Mouse (Mus musculus) brain, embryonic 14.5 days (tissue): ENCODE measurements at regions not wholly inside any gene's neighbourhood (a gene's known extent, or its start where the extent isn't known, plus 50 kb on each side); places are given as distances from the start of the nearest gene placed in this dataset.

ENCODE experiments used
- DNase-seq: peaks from one replicate; pipeline ENCODE4 v3.0.0-alpha.2; 2011; ENCODE audit warnings: low read depth
- CTCF ChIP-seq: fragments of 200-500 bp; IDR thresholded peaks from 2 replicates; pipeline ENCODE4 v1.5.1; 2012; ENCODE audit warnings: inconsistent platforms, mild to moderate bottlenecking, moderate library complexity, borderline replicate concordance; ENCODE audit not compliant: insufficient read depth, insufficient read length; ENCODE audit errors: extremely low read depth
- POLR2A ChIP-seq: fragments of 200-500 bp; IDR thresholded peaks from 2 replicates; pipeline ENCODE4 v1.6.1; 2012; ENCODE audit warnings: mild to moderate bottlenecking, inconsistent platforms, borderline replicate concordance; ENCODE audit not compliant: poor library complexity, insufficient read depth, insufficient read length, severe bottlenecking; ENCODE audit errors: extremely low read depth

DNA sequence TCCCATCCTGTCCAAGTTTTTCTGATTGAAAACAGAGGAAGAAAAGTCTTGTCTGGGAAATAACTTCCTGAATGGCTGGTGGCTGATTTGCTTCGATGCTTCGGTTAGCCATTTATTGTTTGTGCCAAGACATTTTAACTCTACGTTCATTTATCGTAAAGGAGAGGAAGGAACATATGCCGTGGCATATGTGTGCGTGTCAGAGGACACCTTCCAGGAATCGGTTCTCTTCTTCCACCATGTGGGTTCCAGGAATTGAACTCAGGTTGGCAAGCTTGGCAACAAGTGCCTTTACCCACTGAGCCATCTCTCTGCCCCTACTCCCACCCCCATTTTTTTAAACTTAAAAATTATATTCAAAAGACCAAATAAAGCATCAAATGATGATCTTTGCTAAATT, 55.4 kb upstream of the Gramd1b start:
- DNase-seq = no peak
- TF ChIP-seq CTCF (no peak), POLR2A (no peak)

DNA sequence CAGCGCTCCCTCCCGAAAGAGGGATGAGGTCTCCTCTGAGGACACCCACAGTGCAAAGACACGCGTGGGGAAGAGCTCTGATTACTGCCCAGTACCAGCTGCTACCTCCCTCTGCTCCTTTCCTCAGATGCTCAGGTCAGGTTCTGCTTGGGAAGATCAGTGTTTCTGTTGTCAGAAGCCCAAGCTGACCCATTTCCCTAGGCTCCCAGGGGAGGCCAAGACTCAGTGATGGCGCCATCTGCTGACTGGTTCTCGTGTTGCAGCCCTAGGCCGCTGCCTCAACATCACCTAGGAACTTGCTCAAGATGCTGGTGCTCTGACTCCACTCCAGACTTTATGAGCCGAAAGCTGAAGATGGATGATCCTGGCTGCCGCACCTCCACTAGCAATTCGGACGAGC, 52.4 kb upstream of the Gramd1b start:
- TF ChIP-seq CTCF (peak; percentile 77), POLR2A (no peak)
- DNase-seq = peak; percentile 69

DNA sequence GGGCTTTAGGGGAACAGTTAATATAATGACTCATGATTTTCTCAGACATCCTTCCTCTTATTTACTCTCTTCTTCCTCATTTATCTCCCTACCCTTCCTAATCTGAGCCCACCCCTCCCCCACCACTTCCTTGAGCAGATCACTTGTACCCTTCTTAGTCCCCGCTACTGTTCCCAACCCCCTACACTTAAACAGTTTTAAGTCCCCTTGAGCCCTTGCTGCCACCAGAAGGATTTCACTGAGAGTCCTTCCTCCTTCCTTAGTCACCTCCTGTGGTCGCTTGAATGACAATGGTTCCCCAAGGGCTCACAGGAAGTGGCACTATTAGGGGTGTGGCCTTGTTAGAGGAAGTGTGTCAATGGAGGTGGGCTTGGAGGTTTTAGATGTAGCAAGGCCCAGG, 50.7 kb upstream of the Gramd1b start:
- TF ChIP-seq POLR2A (no peak), CTCF (no peak)
- DNase-seq = no peak
